Mouse (Mus musculus) small intestine, adult 2 months (tissue): ENCODE data around the gene Zic2.

ENCODE experiments used
- CTCF ChIP-seq: fragments of 200-500 bp; IDR thresholded peaks from 2 replicates; pipeline ENCODE4 v1.5.1; 2012; ENCODE audit warnings: low read depth, mild to moderate bottlenecking, control low read depth, inconsistent platforms, low read length, moderate library complexity, mixed read lengths; ENCODE audit not compliant: insufficient replicate concordance, insufficient read length; ENCODE audit errors: extremely low read depth
- POLR2A ChIP-seq: fragments of 200-500 bp; IDR thresholded peaks from 2 replicates; pipeline ENCODE4 v1.6.1; 2012; ENCODE audit warnings: low read depth, mild to moderate bottlenecking, control low read depth, inconsistent platforms, low read length, moderate library complexity

DNA sequence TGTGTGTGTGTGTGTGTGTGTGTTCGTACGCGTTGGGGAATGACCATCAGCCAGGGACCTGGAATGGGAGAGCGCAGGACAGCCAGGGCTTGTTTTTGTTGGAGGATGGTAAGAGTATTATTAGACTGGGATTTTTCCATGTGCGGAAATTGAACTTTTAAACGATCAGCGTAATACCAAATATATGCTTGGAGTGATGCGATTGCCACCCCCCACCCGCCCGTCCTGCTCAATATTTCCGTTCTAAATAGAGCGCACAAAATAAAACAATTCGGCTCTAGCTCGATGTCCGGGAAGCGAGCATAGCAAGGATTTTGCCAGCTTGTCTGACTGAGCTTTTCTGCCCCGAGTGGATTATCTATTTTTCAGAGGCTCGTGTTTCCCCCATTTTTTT, 1.6 kb downstream of the Zic2 start:
- no peak for TF ChIP-seq CTCF
- no peak for TF ChIP-seq POLR2A
